Mouse (Mus musculus) gastrocnemius, postnatal 36 days (tissue): ENCODE measurements around the gene Olfr155. TPM values are rescaled to one million over a fixed set of nuclear protein-coding genes. Genes with fewer than 3 reads are reported as not detected.

Source experiments
- DNase-seq, 2 experiments: peaks; one replicate each; pipeline ENCODE4 v3.0.0; 2022
- intact Hi-C: fragments of 180-260 bp; cut with DNase I; formaldehyde crosslinking; loops from one replicate; pipeline ENCODE4 v1.15.1; 2025
- total RNA-seq, 2 experiments: library from RNA; stranded (reverse); gene quantifications; 2 replicates each; pipeline ENCODE4 v1.2.3; 2021

The Olfr155 gene
- total RNA-seq, 2 experiments from 2014 or later = not detected

GRCm38 (mm10) chr4:43884196-43884595 lies 32.8 kb downstream of the Olfr155 start:
- intact Hi-C loops = no loop called here
- no peak for DNase-seq

GRCm38 (mm10) chr4:43891247-43891646 lies 39.9 kb downstream of the Olfr155 start:
- intact Hi-C loops = no loop called here
- no peak for DNase-seq

- intact Hi-C loops = no loop called here
These were observed 45.8 kb downstream of the Olfr155 start for GRCm38 (mm10) chr4:43897209-43897608.

GRCm38 (mm10) chr4:43899197-43899596 lies 47.8 kb downstream of the Olfr155 start:
- intact Hi-C loops = no loop called here
- DNase-seq = no peak

More at GRCm38 (mm10) chr4:43897209-43897608, 45.8 kb downstream of the Olfr155 start:
- no peak for DNase-seq

- intact Hi-C loops = loop anchor here (2.0 to 10.0 kb wide), 2 partner anchors 79 to 221 kb away; partner anchors contain the start of gene Ccin
- no peak for DNase-seq
These were observed 52.3 kb downstream of the Olfr155 start for GRCm38 (mm10) chr4:43903690-43904089.

GRCm38 (mm10) chr4:43906443-43906842 lies 55.1 kb downstream of the Olfr155 start:
- peak in 1 of 2 experiments; percentile 6 for DNase-seq
- intact Hi-C loops = loop anchor here (10.0 kb wide), 1 partner anchor 218 kb away; no protein-coding TSS in a partner anchor

Other genes starting within 250 kb of the Olfr155 start
- gene Npr2, start 219.6 kb upstream of the Olfr155 start, total RNA-seq = 10 to 100 TPM; 28.1 to 38.4 TPM
- not detected for gene Spag8, start 198.0 kb upstream of the Olfr155 start, total RNA-seq
- gene Hint2, start 195.1 kb upstream of the Olfr155 start, total RNA-seq = 10 to 100 TPM; 35.3 to 38.4 TPM
- 1 to 10 TPM; 8.9 to 9.7 TPM for gene Tmem8b, start 182.6 kb upstream of the Olfr155 start, total RNA-seq
- gene Fam221b, start 182.4 kb upstream of the Olfr155 start, total RNA-seq = under 1 TPM; 0.17 to 0.18 TPM
- not detected for gene Olfr70, start 150.8 kb upstream of the Olfr155 start, total RNA-seq
- not detected for gene Olfr71, start 141.3 kb upstream of the Olfr155 start, total RNA-seq
- 1 to 10 TPM; 1.2 to 2.0 TPM for gene Hrct1, start 124.4 kb upstream of the Olfr155 start, total RNA-seq
- 1 to 10 TPM; 1.3 to 1.5 TPM for gene Spaar, start 121.5 kb upstream of the Olfr155 start, total RNA-seq
- not detected for gene Olfr159, start 80.6 kb upstream of the Olfr155 start, total RNA-seq
- not detected for gene Olfr156, start 27.7 kb upstream of the Olfr155 start, total RNA-seq
- gene Olfr157, start 11.4 kb upstream of the Olfr155 start, total RNA-seq = not detected
- 1 to 10 TPM; 2.2 to 2.5 TPM for gene Reck, start 24.0 kb downstream of the Olfr155 start, total RNA-seq
- gene Glipr2, start 105.8 kb downstream of the Olfr155 start, total RNA-seq = 1 to 10 TPM; 2.4 to 3.0 TPM
- gene Ccin, start 131.9 kb downstream of the Olfr155 start, total RNA-seq = not detected
- gene Clta, start 152.9 kb downstream of the Olfr155 start, total RNA-seq = 10 to 100 TPM; 46.3 to 49.3 TPM
- gene Gne, start 232.6 kb downstream of the Olfr155 start, total RNA-seq = 10 to 100 TPM in 1 of 2 experiments, 1 to 10 TPM in 1; 8.1 to 11.8 TPM